Mouse (Mus musculus) common myeloid progenitor, adult 5-6 weeks (primary cell): ENCODE data around the gene Thada. TPM values are rescaled to one million over a fixed set of nuclear protein-coding genes. Genes with fewer than 3 reads are reported as not detected.

Experiments
- ATAC-seq: replicated peaks from 2 replicates; pipeline ENCODE4 v1.8.0; 2016; ENCODE audit warnings: low read depth, mild to moderate bottlenecking, moderate TSS enrichment, inconsistent platforms; ENCODE audit not compliant: poor library complexity, severe bottlenecking
- total RNA-seq: library from RNA; stranded (forward); fragments of 200-1000, 187-1606 nt; gene quantifications from 2 replicates; pipeline ENCODE4 v1.2.3, GENCODE M21; 2017

Gene Thada
- total RNA-seq, 1 experiment from 2014 or later: 40.6 TPM

- ATAC-seq: peak; percentile 57
Observed at GRCm38 (mm10) chr17:84141691-84142090, 324.3 kb downstream of the Thada start.

DNA sequence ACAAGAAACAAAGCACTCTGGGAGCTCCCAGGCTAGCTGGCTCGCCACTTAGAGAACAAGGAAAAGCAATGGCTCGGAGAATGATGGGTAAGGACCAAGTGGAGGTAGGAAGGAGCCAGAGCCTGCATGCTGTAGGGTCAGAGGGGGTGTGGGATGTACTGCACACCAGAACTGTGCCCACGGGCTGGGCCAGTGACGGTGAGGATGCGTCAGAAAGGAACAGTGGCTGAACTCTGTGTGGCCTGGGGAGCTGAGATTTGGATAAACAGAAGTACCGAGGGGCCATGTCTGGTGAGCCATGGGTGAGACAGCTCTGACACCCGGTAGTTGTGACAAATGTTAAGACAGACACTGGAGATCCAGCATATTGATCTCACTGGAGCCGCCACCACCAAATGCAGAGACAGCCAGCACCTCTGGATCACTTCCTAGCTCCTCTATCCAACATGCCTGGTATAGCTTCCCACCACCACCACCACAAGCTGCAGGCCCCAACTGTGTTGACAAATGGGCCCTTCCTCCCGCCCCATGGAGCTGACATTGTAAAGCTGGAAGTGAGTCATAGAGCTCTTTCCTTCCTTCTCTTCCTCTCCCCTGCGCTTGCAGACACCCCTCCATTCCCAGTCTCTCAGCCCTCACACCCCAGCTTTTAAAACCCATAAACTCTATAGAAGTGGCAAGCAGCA lies 325.0 kb downstream of the Thada start:
- ATAC-seq: peak; percentile 55

Other genes with a start within 250 kb of the Thada start
- not detected in 2 replicates for gene Plekhh2, start 45.7 kb upstream of the Thada start, total RNA-seq
- gene Dync2li1, start 160.3 kb upstream of the Thada start, total RNA-seq: 3.8 TPM in 2 replicates
- not detected in 2 replicates for gene Abcg8, start 210.1 kb upstream of the Thada start, total RNA-seq
- not detected in 2 replicates for gene Abcg5, start 216.8 kb upstream of the Thada start, total RNA-seq